Mouse (Mus musculus) cerebral cortex, adult 2 months (tissue): ENCODE results near the gene Gsc2.

Experiments
- WGBS: fragments of 180-500 bp; shearing (Covaris S2); methylation state at CpG from one replicate; pipeline ENCODE4 v1.1.7; 2018; 5-methylcytosine and 5-hydroxymethylcytosine counted together

Gene Gsc2

DNA sequence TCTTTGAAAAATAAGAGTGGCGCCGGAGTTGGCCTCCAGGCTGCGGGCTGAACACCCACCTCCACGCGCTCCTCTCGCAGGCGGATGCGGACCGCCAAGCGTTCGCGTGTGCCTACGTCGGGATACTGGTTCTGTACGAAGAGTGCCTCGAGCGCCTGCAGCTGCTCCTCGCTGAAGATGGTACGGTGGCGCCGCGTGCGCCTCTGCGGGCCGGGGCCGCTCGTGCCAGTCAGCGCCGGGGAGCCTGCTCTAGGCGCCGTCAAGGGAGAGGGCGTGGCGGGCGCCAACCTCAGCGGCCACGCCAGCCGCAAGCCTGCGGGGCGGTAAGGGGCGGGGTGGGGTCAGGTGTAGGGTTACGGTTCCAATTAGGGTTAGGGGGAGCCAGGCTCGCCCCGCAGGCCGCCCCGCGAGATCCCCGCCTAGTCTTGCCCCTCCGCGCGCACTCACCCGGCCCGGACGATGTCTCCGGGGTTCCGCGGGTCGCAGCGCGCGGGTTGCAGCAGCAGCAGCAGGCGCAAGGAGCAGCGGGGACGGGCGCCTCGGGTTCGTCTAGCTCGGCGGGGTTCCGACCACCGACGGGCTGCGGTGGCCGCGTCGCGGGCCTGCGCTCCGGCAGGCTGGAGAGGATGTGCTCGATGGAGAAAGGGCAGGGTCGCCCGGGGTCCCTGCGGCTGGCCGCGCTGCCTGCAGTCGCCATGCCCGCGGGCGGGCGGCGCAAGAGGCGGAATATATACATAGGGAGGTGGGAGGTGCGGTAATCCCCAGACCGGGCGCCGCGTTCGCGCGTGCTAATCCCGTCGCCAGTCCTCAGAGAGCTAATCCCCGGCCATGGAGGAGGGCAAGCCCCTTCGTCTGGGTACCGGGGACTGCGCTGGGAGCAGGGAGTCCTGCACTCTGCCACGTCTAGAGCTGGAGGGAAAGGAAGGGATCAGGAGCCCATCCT lies at the start of gene Gsc2:
TSS of gene Gsc2 (minus strand) at position 753 of the 943 bp plus-strand sequence.
- 2% methylated on average over 101 of the region's 106 CpGs for WGBS

DNA sequence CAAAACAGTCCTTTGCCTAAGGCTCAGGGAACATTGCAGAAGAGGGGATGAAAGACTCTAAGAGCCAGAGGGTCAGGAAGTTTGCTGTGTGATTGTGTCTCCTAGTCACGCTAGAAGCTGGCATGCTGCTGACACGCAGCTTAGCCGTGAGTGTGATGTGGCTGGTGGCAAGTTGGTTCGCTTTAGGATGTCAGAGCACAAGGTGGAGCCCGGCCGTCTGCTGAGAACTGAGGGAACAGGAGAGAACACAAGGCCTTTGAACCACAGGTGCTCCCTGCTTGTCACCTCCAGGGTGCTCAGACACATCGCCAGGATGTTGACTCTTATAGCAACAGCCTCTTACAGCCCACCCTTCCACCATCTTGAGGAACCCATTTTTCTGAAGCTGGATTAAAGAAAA lies 47.2 kb upstream of the Gsc2 start:
- WGBS: 90% methylated on average over 7 of the region's 7 CpGs

DNA sequence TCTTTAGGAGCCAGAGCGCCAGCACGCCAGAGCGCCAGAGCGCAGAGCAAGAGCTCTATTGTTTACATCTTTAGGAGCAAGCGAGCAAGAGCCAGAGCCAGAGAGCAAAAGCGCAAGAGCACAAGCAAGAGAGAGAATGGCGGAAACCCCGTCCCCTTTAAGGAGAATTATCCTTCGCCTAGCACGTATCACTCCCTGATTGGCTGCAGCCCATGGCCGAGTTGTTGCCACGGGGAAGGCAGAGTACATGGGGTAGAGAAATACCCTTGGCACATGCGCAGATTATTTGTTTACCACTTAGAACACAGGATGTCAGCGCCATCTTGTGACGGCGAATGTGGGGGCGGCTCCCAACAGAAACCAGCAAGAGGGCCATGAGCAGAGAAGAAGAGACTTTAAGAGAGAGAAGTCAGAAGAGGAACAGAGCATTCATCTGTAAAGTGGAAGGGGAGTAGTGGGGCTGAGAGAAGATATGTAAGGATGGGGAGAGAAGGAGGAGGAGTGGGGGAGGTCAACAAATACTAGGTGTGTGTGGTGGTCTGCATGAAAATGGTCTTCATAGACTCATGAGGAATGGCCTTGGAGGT lies 41.3 kb upstream of the Gsc2 start:
- 96% methylated on average over 17 of the region's 17 CpGs for WGBS

DNA sequence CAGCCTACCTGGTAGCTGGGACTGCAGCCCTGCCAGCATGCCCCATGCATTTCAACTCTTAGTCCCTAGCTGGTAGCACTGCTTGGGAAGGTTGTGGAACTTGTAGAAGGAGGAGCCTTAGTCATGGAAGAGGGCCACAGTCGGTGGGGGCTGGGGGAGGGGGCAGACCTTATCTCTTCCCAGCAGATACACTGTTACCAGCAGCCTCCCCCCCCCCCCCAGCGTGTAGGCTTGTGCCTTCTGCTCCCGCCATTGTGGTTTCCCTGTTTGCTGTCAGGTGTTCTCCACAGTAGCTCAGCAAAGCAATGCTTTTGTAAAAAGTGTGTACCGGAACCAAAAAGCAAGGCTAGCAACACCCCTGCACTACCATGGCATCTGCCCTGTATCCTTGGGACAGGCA lies 36.8 kb upstream of the Gsc2 start:
- WGBS: 90% methylated on average over 3 of the region's 4 CpGs

DNA sequence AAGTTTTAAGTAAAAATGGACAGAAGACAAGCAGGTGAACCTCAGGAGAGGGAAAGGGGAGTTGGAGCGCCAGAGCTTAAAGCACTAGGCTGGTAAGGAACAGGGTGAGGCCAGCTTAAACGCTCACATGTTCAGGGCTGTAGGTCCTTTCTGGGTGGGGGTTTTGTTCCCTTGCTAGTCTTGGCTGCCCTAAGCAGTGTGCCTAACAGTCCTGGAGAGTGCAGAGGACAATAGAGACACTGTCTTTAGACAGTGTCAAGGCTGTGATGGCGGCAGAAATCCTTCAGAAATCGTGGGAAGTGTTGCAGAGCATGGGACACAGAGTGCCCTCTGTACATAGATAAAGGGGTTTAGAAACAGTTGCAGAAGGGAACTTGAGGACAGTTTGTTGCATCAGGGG lies 35.2 kb upstream of the Gsc2 start:
- WGBS: 54% methylated on average over 4 of the region's 4 CpGs

DNA sequence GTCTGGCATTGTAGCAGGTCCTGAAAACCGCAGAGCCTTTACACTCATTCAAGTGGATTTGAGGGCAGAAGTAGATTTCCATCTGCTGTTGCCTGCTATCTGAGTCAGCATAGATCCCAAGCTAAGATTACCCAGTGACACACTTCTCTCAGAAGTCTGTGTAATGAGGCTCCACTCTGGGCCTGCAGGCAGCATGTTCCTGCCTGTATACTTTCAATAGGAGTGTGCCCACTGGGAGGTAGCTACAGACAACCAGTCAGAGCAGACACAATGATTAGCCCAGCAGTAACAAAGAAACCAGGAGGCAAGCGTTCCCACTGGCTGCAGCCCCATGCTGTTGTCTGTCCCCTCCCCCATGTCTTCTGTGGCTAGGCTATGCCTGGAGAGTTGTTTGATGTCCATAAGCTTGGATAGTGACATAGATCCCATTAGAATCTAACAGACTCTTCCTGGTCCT lies 34.6 kb upstream of the Gsc2 start:
- WGBS: 35% methylated on average over 2 of the region's 2 CpGs

DNA sequence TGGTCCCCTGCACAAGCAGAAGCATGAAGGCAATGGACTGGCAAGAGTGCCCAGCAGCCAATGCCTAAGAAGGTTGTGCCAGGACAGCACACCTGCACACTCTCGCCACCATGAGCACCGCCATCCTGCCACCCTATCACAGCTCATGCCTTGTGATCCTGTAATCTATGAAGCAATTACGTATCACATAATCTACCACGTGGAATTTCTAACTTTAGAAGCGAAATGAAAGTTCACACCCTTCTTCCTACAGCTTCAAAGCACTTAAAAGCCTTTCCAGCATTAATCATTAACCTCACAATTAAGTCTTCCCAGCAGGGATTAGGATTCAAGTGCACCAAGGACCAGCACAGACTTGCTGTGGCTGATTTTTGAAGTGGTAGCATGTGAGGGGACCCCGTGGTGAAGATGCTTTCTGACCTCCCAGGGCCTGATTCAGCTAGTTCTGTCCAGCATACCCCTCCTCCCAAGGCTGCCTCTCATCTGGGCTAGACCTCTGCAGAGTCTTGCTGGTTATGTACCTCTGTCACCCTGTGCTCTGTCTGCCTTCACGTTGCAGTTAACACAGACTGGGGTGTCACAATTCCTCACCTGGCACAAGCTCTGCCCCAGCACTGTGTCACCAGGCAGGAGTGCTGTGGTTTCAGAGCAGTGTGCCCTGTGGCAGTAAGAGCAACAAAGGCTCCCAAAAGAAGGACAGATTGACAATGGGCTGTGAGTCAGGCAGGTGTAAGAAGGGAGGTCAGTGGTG lies 30.4 kb upstream of the Gsc2 start:
- WGBS: 60% methylated on average over 7 of the region's 7 CpGs

DNA sequence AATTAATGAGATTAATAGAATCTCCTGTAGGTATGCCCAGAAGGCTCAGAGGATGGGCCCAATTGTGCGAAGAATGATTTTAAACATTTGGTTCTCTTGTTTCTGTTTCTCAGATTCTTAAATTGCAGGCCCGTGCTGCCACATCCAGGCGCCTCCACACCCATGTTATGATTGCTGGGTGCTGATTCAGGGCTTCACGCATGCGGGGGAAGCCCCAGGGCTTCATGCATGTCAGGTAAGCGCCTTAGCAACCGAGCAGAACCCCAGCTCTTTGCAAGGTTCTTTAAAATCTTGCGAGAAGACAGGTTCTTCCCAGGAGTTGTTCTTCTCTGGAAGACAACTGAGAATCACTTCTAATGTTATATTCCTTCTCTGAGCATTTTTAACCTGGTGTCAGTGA lies 28.6 kb upstream of the Gsc2 start:
- WGBS: 63% methylated on average over 8 of the region's 8 CpGs

DNA sequence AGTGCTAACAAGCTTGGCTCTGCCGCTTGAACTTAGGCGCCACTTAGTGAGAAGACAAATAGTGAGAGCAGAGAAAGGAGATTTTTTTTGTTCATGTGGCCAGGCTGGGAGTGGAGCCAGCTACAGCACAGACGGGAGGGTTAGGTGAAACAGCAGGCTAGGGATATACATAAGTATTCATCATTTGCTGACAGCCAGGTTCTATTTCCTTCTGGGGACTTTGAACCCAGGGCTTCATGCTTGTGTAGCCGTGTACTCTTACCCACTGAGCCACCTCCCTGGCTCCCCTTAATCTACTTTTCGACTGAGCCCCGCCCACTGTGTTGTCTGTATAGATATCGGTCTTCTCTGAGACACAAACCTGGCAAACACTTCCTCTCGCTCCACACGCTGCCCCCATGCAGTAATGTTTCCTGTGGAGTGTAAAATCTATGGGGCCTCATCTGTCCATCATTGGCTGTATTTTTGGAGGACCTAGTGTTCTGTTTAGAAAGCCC lies 24.4 kb upstream of the Gsc2 start:
- WGBS: 35% methylated on average over 9 of the region's 9 CpGs

DNA sequence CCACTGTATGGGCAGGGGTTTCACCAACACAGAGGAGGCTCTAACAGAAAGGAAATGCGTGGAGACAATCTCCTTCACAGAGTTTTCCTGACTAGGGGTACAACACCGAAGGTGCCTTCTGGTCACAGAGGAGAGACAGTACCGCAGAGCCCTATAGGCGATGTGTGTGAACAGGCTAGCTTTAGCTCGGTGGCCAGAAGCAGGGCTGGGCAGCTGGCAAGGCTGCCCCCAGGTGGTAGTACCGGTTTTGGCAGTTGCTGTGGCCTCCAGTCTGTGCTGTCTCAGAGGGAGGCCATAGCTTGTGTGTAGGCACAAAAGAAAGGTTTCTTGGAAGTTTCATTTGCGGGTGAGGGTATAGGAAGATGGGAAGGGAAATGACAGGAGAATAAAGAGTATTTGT lies 24.0 kb upstream of the Gsc2 start:
- 23% methylated on average over 7 of the region's 7 CpGs for WGBS

DNA sequence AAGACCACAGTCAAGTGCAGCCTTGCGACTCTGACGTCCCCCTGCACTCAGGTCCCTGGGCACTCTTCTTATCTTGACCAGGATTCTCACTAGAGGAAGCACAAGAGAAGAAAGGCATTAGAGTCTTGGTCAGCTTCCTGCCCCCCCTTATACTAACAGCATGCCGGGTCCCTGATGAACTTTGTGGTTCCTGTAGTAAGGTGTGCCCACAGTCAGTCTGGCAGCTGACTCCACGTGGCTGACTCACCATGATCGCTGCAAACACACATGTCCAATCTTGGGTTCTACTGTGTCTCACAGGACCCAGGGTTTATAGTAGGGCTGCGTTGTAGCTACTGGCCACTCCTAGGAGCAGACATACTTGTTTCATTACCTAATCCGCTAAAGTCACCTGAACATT lies 23.3 kb upstream of the Gsc2 start:
- WGBS: 80% methylated on average over 7 of the region's 7 CpGs

DNA sequence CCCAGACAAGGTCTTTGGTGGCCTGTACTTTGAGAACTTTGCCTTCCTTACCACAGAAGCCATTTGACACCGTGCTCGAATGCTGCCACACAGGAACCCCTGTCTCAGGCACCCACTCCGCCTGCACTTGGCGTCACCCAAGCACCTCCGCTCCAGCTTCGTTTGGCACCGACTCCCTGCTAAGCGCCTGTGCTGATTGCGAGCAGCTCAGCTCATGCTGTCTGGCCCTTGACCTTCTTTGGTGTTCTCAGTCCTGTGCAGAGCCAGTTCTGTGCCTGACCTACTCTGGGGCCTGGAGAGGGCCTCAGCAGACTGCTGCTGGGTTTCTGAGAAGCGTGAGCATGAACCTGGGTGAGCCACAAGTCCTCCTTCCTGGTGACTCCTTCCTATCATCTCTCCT lies 21.9 kb upstream of the Gsc2 start:
- WGBS: 81% methylated on average over 10 of the region's 10 CpGs

DNA sequence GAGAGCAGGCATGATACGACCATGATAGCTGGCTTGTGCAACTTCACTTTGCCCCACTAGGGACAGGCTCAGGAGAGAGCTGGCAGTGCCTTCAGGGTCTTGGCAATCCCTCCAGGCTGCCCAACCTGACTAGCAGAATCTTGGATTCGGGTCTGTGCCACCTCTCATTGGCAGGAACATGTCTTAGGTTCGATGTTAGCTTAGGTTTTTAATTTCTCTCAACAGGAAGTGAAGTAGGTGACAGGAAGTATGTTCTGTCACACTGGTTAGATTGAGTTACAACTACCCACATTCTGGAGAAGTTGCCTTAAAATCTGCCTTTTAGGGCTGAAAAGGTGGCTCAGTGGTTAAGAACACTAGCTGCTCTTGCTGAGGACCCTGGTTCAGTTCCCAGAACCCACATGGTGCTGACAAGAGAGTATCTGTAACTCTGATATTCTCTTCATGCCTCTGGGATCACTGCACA lies 19.6 kb upstream of the Gsc2 start:
- WGBS: 64% methylated on average over 3 of the region's 3 CpGs

DNA sequence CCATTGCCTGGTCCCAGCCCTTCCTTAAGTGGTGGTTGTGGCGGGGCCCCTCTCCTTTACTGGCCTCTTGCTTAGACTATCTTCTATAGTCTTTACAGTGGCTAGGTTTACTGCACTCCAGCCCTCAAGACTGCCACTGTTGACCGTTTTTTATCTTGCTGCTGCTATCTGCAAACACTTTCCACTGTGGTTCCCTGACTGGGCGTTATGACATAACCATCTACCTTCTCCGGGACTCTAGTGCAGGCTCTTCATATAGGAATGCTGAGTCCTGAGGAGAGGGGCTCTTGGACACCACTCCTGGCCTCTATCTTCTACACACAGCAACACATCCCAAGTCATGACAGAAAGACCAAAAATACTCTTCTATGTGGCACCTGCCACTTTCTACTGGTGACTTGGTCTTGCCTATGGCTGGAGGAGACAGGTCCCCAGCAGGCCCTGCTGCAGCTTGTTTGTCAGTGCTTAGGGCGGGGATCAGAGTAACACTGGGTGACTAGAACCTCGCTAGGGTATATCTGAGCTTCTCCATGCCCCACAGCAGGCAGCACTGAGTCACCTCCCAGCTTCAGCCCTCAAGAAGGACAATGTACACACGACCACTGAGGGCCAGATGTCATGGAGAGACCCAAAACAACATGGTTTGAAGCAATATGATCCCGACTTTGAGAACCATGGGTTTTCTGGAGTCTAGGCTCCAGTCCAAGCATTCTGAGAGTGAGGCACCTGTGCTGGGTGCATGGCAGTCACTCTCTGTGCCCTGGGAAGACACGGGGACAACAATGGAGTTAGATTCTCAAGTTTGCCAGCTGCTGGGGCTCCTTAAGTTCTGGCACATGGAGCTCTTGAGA lies 19.0 kb upstream of the Gsc2 start:
- WGBS: 80% methylated on average over 9 of the region's 9 CpGs

DNA sequence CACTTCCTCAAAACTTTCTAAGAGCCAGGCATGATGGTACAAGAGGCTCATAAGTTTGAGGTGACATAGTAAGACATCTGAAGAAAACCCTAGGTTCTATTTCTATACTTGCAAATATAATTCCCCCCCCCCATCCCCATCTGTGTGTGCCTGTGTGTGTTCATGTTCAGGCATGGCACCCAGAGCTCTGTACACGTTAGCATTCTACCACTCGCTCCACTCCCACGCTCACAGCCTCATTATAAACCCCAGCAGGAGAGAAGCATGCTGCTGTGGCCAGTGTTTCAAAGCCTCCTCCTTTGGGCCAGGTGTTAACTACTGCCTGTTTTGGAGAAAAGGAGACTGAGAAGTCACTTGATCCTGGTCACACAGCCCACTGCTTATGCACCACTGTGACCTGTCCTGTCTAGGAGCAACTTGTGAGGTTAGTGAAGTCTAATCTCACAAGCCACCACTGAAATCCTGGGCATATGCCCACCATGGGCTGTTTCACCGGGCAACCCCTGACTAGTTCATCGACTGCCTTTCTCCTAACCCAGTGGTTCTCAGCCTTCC lies 17.1 kb upstream of the Gsc2 start:
- 55% methylated on average over 5 of the region's 5 CpGs for WGBS

DNA sequence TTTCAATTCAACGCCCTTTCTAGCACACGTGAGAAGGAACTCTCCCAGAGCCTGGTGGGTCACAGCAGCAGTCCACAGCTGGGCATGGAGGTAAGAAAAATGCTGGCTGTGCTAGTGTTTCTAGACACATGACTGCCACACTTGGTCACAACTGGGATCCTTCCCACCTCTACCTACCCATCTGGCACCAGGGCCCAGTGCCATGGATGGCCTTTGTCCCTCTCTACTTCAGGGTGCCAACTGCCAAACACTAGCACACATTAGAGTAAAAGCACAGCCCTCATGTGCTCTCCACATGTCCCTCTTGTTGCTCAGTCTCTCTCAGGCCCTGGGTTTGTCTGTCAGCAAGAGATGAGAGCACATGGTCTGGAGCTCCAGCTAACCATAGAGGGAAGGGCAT lies 14.8 kb upstream of the Gsc2 start:
- WGBS: 73% methylated on average over 2 of the region's 2 CpGs

DNA sequence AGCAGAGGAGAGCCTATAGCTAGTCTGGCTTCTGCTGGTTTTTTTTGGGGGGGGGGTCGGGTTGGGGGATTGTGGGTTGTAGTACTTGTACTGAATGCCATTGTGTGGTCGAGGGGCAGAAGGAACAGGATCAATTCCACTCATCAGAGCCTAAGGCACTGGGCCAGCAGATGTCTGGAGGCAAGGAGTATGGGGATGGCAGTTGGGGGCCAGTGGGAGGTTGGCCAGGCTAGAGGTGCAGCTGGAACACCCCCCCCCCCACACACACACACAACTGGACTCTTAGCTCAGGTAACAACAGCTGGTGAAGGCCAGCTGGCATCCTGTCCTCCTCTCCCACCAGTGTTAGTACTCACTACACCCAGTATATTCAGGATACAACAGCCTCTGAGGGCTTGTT lies 14.4 kb upstream of the Gsc2 start:
- WGBS: 16% methylated on average over 2 of the region's 2 CpGs

DNA sequence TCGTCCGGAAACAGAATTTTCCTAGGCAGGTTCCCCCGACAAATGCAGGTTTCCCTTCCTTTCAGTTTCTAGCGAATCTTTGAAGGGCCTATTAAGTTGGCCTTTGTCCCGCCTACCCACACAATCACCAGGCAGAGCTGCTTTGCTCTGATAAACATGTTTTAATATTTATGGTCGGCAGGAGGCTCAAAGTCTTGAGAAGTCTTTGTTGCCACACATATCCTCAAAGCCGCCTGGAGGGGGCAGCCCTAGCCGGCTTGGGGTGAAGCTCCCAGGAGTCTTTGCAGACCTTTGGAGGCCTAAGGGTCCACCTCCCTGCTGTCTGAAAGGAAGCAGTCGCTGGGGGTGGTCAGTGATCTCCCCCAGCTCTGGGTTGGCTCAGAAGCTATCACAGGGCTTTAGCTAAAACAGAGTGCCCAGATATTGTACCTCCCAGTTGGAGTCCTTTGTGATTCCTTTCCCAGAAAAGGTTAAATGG lies 13.8 kb upstream of the Gsc2 start:
- WGBS: 2% methylated on average over 9 of the region's 9 CpGs

DNA sequence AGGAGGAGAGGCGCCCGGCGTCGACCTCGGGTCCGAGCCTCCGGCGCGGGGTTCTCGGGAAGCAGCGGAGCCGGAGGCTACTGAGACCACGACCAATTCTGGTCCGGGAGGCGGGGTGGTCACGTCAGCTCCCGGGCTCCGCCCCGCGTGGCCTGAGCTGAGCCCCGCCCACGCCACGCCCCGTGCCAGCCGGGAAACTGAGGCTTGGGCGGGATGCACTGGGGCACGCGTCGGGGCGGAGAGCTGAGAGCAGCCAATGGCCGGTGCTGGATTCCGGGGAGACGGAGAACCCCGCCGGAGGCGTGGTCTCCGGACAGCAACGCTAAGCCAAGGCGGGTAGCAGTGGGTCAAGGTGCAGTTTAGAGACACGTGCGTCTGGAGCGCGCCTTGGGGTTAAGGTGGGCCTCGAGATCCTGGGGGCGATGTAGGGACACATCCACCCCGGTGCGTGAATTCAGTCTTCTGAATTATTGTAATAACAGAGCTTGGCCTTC lies 13.3 kb upstream of the Gsc2 start, which contains the start of gene Slc25a1:
TSS of gene Slc25a1 (minus strand) at position 133 of the 494 bp plus-strand sequence.
- under 1% methylated on average over 44 of the region's 47 CpGs for WGBS

DNA sequence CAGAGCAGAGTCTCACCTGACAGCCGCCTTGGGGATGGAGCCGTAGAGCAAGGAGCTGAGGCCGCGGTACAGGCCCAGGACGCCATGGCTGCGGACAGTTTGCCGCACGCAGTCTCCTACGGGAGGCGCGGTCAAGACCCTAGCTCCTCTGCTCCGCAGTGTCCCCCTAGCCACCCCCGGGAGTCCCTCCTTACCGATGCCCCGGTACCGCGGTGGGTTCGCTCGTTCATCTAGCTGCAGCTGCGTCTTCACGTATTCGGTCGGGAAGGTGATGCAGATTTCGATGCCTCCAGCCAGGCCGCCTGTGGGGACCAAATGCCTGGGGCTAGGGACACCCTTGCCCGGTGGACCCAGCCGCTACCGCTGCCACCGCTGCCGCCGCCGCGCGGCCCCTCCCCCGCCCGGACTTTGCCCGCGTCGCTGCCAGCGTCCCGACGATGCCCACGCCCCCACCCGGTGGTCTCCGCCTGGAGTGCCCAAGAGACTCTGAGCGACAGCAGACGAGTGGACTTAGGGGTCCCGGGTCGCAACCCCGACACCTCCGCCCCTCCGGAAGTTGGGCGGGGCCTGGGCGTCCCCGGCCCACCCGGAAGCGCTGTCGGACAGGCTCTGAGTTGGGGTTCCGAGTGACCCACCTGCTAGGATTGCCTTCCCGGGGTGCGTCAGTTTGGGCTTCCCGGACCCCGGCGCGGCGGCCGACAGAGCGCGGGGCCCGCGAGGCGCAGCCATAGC lies 12.7 kb upstream of the Gsc2 start:
- WGBS: under 1% methylated on average over 72 of the region's 72 CpGs
